Mouse (Mus musculus) spleen, postnatal 36 days (tissue): ENCODE measurements around the gene Daxx.
A peak's percentile ranks its signal among the peaks of the same experiment; 100 is the strongest.
"Not testable (repeated sequence)": the region's sequence is repeated elsewhere in the genome, so short reads cannot be mapped to it uniquely, and the experiment has no call there.

Experiments used
- DNase-seq, 2 experiments: peaks; one replicate each; pipeline ENCODE4 v3.0.0; 2022; ENCODE audit warnings: low spot score in 2 of 2, mixed read lengths in 1 of 2

Daxx gene

GRCm38 (mm10) chr17:33902491-33902890 is 6.7 kb upstream of the Daxx start:
- no peak for DNase-seq

DNA sequence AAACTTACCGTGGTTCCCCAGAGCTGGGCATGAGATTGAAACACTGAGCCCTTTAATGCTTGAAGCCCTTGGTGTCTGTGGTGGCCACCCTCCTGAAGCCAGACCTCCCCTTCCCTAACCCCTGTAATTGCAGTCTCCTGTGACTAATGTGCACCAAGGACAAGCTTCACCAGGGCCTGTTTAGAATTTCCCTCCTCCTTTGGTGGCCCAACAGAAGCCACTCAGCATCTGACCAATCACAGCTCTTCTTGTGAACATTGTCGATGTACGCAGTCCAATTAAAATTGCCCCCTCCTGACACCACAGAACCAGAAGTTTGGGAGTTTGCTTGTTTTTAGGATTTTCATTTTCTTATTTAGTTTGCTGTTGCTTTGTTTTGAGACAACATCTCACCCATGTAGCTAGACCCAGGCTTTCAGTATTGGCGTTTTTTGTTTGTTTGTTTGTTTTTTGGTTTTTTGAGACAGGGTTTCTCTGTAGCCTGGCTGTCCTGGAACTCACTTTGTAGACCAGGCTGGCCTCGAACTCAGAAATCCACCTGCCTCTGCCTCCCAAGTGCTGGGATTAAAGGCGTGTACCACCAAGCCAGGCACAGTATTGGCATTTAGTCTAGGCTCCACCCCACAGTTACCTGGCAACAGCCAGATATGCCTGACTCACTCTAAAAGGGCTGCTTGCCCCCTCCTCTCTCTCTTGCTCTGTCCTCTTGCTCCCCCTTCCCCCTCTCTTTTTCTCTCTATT is 5.1 kb upstream of the Daxx start:
- not testable (repeated sequence) for DNase-seq

GRCm38 (mm10) chr17:33904835-33905234 is 4.4 kb upstream of the Daxx start, which contains the start of gene Platr17:
Gene Platr17, plus strand, starts transcription at chr17:33905135.
- not testable (repeated sequence) for DNase-seq

DNA sequence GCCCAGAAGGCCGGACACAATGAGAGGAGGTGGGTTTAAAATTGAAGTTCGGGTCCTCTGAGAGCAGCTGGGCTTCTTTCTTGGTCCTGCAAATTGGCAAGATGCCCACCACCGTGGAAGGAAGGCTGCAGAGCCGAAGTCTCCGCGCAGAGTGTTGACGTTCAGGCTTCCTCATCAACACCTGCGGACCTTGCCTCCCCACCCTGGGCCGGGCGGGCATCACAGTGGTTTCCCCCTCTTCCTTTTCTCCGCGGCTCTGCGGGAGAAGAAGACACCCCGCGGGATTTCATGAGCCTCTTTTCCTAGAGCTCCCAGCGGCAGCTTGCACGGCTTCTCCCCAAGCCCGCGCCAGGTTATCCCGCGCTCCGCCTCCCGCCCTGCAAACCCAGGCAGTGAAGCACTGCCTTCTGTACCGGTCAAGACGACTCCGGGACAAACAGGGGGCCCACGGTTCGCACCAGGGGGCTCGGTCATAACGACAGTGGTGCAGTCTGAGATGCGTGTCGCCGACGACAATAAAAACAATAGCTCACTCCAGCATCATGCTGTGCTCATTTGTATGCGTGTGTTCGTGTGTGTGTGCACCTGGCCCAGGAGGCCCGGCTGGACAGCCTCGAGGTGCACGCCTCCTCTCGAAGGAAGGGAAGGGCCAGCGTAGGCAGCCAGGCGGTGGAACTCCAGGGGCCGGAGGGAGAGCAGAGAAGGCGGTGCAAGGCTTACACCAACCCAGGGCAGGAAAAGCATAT is 710 bp upstream of the Daxx start:
- peak; percentile 60 to 65 for DNase-seq

GRCm38 (mm10) chr17:33909869-33910250 is 646 bp downstream of the Daxx start:
- DNase-seq, result peak in 1 of 2 experiments; percentile 63

DNA sequence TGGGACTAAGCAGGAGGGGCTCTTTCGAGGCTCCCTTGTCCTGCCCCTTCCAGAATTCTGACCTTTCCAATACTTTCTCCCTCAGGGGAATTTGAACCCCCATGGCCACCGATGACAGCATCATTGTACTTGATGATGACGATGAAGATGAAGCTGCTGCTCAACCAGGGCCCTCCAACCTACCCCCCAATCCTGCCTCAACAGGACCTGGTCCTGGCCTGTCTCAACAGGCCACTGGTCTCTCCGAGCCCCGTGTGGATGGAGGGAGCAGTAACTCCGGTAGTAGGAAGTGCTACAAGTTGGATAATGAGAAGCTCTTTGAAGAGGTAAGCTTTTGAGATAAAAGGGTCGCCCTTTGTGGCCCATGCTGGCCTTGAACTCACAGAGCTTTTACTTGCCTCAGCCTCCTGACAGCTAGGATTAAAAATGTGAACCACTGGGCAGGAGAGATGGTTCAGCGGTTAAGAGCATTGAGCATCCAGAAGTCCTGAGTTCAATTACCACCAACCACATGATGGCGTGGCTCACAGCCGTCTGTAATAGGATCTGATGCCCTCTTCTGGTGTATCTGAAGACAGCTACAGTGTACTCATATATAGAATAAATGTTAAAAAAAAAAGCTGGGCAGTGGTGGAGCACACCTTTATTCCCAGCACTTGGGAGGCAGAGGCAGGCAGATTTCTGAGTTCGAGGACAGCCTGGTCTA is 1.3 kb downstream of the Daxx start:
- no peak for DNase-seq

- DNase-seq, result no peak
These were observed 2.0 kb downstream of the Daxx start for GRCm38 (mm10) chr17:33911052-33911812.

DNA sequence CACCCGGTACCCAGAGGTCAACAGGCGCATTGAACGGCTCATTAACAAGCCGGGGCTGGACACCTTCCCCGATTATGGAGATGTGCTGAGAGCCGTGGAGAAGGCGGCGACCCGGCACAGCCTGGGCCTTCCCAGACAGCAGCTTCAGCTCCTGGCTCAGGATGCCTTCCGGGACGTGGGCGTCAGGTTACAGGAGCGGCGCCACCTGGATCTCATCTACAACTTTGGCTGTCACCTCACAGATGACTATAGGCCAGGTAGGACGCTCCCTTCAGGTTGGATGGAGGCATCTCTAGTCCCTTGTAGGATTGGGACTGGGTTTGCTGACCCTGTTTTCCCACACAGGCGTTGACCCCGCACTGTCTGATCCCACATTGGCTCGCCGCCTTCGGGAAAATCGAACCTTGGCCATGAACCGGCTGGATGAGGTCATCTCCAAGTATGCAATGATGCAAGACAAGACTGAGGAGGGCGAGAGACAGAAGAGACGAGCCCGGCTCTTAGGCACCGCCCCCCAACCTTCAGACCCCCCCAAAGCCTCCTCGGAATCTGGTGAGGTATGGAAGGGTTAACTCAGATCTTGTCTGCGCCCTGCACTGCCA is 2.7 kb downstream of the Daxx start:
- no peak for DNase-seq

DNA sequence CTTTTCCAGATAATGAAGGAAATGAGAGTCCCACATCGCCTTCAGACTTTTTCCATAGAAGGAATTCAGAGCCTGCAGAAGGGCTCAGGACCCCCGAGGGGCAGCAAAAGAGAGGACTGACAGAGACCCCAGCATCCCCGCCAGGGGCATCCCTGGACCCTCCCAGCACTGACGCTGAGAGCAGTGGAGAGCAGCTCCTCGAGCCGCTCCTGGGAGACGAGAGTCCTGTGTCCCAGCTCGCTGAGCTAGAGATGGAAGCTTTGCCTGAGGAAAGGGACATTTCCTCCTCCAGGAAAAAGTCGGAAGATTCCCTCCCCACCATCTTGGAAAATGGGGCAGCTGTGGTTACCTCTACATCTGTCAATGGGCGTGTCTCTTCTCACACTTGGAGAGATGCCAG is 4.0 kb downstream of the Daxx start:
- DNase-seq, result no peak

GRCm38 (mm10) chr17:33913905-33914304 is 4.7 kb downstream of the Daxx start:
- no peak for DNase-seq

- DNase-seq, result no peak
These were observed 5.8 kb downstream of the Daxx start for GRCm38 (mm10) chr17:33914969-33915391.

DNA sequence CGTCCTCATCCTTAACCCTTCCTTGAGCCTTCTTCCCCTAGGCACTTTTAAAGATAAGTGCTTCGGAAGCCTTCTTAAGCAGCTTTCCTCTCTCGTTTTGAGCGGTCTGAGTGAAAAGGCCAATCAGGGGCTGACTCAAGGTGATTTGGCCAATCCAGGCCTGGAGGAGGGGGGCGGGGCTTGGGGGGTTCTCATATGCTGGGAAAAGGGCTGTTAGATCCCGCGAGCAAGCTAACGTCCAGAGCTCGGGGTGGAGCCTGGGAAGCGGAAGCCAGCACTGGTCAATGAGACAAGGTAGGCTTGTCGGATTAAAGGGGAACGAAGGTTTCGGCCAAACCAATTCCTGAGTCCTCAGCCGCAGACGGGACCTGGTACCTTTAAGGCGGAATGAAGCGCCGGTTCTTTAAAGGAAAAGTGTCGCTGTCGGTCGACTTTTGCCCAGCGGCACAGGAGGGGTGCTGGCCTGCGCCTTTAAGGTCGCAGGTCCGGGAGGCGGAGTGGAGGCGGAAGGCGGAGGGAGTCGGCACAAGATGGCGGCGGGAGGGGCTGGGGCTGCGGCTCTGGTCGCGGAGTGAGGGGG is 6.5 kb downstream of the Daxx start, which contains the start of the genes Tapbp and Zbtb22:
TSS of gene Tapbp (plus strand) at position 229 of the 580 bp plus-strand sequence.
TSS of gene Zbtb22 (plus strand) at position 234 of the 580 bp plus-strand sequence.
- peak; percentile 95 for DNase-seq

DNA sequence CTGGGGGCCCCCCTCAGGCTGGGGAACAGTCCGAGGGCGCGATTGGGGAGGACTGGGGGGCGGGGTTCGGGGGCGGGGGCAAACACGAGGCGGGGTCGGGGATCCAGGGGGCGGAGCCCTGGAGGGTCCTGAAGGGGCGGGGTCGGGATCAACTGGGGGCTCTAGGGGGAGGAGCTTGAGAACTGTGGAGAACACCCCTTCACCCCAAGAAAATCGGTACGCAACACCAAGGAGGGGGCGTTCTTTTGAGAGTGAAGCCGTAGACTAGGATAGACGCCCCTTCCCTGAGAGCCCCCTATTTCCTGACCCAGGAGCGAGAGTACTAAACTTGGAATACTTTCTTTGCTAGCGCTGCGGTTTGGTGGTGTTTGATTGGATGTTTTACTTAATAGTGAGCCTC is 7.1 kb downstream of the Daxx start:
- no peak for DNase-seq

DNA sequence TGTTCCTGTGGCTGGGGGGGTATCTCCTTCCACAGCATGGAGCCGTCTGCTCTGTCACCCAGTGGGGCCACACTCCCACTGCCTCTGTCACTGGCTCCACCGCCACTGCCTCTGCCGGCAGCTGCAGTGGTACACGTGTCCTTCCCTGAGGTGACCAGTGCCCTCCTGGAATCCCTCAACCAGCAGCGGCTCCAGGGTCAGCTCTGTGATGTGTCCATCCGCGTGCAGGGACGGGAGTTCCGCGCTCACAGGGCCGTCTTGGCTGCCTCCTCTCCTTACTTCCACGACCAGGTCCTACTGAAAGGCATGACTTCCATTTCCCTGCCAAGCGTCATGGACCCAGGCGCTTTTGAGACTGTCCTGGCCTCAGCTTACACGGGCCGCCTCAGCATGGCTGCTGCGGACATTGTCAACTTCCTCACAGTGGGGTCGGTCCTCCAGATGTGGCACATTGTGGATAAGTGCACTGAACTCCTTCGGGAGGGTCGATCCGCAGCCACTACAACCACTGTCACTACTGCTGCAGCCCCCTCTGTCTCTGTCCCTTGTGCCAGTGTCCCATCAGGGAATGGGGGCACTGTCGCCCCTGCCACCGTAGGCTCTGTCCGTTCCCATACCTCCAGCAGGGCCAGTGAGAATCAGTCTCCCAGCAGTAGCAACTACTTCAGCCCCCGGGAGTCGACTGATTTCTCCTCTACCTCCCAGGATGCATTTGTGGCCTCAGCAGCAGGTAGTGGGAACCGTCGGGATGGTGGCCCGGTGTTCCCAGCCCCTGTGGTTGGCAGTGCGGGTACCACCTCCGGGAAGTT is 7.8 kb downstream of the Daxx start:
- no peak for DNase-seq

- DNase-seq, result no peak
These were observed 8.6 kb downstream of the Daxx start for GRCm38 (mm10) chr17:33917656-33918292.

GRCm38 (mm10) chr17:33918293-33919203 is 9.3 kb downstream of the Daxx start:
- DNase-seq, result peak in 1 of 2 experiments; percentile 62

GRCm38 (mm10) chr17:33919351-33920281 is 10.4 kb downstream of the Daxx start:
- peak; percentile 94 to 95 for DNase-seq
